Mouse (Mus musculus): ENCODE results near the gene Mxd1. TPM values are rescaled to one million over a fixed set of nuclear protein-coding genes. Genes with fewer than 3 reads are reported as not detected.

Mxd1 gene
- polyA plus RNA-seq, 1 experiment = 413 TPM

DNA sequence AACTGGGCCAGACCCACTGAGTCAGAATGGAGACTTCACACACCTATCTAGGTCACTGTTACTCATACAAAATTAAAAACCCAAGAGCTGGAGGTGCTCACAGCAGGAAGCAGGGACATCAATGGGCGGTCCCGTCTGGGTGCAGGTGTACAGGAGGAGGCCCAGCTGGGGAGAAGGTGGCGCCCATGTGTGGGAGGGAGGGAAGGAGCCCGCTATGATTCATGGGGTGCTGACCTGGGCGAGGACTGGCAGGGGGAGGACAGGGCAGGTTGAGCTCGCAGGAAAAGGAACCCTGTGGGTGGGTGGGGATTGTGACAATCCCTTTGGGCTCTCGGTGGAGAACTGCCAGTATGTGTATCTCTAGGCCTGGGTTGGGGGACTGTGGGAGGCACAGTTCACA is 63.7 kb downstream of the Mxd1 start:
- Histone ChIP-seq H3K4me1 (ENCODE audit: control insufficient read depth, insufficient read depth, insufficient read length, low read length) (peaks cover 56% of the 10 kb centered on the region), H3K27ac (ENCODE audit: insufficient read depth, low read depth, low read length) (peak overlapping the region; percentile 88), H3K36me3 (ENCODE audit: control insufficient read depth, insufficient read depth, low read length) (no peaks in the 10 kb centered on the region), H3K27me3 (ENCODE audit: control insufficient read depth, insufficient read depth, low read length) (no peaks in the 10 kb centered on the region), H3K4me3 (ENCODE audit: low read depth, low read length) (no peak overlapping the region)
- no peak for TF ChIP-seq CTCF (IDR thresholded peaks at IDR 0.05; ENCODE audit: extremely low read depth, insufficient read length, insufficient replicate concordance, low read depth, low read length)
- TF ChIP-seq POLR2A (IDR thresholded peaks at IDR 0.05; ENCODE audit: low read depth, low read length) = peak; percentile 41; the same call in 1 of the 2 replicates
- whole genome bisulfite sequencing = 24% methylated on average over 7 of the region's 7 CpGs

DNA sequence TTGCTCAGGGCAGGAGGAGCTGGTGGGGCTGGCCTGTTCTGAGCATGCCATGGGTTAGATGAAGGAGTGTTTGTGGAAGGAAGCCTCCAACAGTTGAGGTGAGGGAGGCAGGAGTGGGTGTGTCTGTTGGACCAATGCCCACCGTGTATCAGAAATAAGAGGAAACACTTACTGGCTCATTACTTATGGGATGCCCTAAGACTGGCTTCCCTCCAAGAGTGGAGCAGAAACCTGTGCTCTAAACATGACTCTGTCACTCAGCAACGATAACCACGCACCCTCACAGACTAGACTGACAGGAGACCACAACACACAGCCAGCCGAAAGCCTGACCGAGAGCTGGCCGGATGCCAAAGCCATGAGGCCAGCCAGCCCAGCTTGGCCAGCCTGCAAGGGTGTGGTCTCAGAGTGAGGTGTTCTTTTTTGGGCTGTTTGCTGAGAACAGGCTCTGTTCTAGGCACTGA is 69.0 kb downstream of the Mxd1 start:
- H3K4me3 ChIP-seq (ENCODE audit: low read depth, low read length) = no peak overlapping the region
- peak overlapping the region; percentile 97 for H3K27ac ChIP-seq (ENCODE audit: insufficient read depth, low read depth, low read length)
- no peaks in the 10 kb centered on the region for H3K36me3 ChIP-seq (ENCODE audit: control insufficient read depth, insufficient read depth, low read length)
- WGBS = 3% methylated on average over 6 of the region's 6 CpGs
- peaks cover 39% of the 10 kb centered on the region for H3K4me1 ChIP-seq (ENCODE audit: control insufficient read depth, insufficient read depth, insufficient read length, low read length)
- TF ChIP-seq POLR2A (IDR thresholded peaks at IDR 0.05; ENCODE audit: low read depth, low read length) (no peak), CTCF (IDR thresholded peaks at IDR 0.05; ENCODE audit: extremely low read depth, insufficient read length, insufficient replicate concordance, low read depth, low read length) (no peak)
- no peaks in the 10 kb centered on the region for H3K27me3 ChIP-seq (ENCODE audit: control insufficient read depth, insufficient read depth, low read length)

DNA sequence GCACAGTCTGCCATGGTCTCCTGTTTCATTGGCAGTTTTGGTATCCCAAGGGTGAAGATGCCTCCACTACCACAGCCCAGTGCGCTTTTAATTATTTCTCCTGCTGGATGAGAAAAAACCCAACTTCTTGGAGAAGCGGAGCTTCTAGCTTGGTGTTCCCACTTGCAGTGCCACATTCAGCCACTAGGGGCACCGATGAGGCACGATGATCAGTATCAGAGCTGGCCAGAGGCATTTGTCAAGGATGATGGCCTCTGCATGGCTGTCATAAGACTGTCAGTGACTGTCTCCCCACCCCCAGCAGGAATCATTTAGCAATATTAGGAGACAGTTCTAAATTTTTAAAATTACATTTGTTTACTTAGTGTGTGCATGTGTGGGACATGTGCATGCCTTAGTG is 69.8 kb downstream of the Mxd1 start:
- WGBS = 27% methylated on average over 4 of the region's 4 CpGs
- Histone ChIP-seq H3K27me3 (ENCODE audit: control insufficient read depth, insufficient read depth, low read length) (no peaks in the 10 kb centered on the region), H3K27ac (ENCODE audit: insufficient read depth, low read depth, low read length) (peak overlapping the region; percentile 97), H3K4me3 (ENCODE audit: low read depth, low read length) (no peak overlapping the region), H3K4me1 (ENCODE audit: control insufficient read depth, insufficient read depth, insufficient read length, low read length) (peaks cover 41% of the 10 kb centered on the region), H3K36me3 (ENCODE audit: control insufficient read depth, insufficient read depth, low read length) (no peaks in the 10 kb centered on the region)
- TF ChIP-seq POLR2A (IDR thresholded peaks at IDR 0.05; ENCODE audit: low read depth, low read length) = no peak
- TF ChIP-seq CTCF (IDR thresholded peaks at IDR 0.05; ENCODE audit: extremely low read depth, insufficient read length, insufficient replicate concordance, low read depth, low read length) = peak; percentile 90; the same call in 1 of the 2 replicates

DNA sequence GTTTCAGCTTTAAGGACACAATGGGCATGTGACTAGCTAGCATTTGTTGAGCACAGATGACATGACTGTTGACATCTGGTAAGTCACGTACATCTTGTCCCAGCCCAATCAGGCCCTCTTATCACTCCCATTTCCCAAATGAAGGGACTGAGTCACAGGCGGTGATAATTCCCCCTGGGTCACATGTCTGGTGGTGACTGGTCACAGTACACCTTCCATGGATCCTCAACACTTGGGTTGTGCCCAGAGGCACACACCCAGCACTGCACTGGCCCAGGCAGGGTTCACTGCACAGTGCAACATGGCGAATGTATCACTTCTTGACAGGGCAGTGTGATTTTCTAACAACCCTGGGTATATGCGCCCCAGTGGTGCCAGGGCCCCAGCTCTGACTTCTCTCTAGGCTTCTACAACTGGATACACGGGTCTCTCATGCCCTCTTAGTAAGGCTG is 70.2 kb downstream of the Mxd1 start:
- Histone ChIP-seq H3K27ac (ENCODE audit: insufficient read depth, low read depth, low read length) (peak overlapping the region; percentile 97), H3K4me1 (ENCODE audit: control insufficient read depth, insufficient read depth, insufficient read length, low read length) (peaks cover 41% of the 10 kb centered on the region), H3K4me3 (ENCODE audit: low read depth, low read length) (no peak overlapping the region), H3K36me3 (ENCODE audit: control insufficient read depth, insufficient read depth, low read length) (no peaks in the 10 kb centered on the region), H3K27me3 (ENCODE audit: control insufficient read depth, insufficient read depth, low read length) (no peaks in the 10 kb centered on the region)
- 63% methylated on average over 5 of the region's 5 CpGs for WGBS
- TF ChIP-seq CTCF (IDR thresholded peaks at IDR 0.05; ENCODE audit: extremely low read depth, insufficient read length, insufficient replicate concordance, low read depth, low read length) (no peak), POLR2A (IDR thresholded peaks at IDR 0.05; ENCODE audit: low read depth, low read length) (peak; percentile 47; the same call in 1 of the 2 replicates)

Other genes with a start within 250 kb of the Mxd1 start
- gene Gm44790, start 242.5 kb downstream of the Mxd1 start, polyA plus RNA-seq (2012; rRNA removed) = 6.5 and 9.2 TPM in 2 replicates
- 2.4 and 4.1 TPM in 2 replicates for gene C87436, start 230.8 kb downstream of the Mxd1 start, polyA plus RNA-seq (2012; rRNA removed)
- 244 and 314 TPM in 2 replicates for gene Pcbp1, start 142.8 kb downstream of the Mxd1 start, polyA plus RNA-seq (2012; rRNA removed)
- 0.20 and 0.23 TPM in 2 replicates for gene Asprv1, start 41.0 kb downstream of the Mxd1 start, polyA plus RNA-seq (2012; rRNA removed)
- 2.1 and 3.9 TPM in 2 replicates for gene Snrnp27, start 15.4 kb upstream of the Mxd1 start, polyA plus RNA-seq (2012; rRNA removed)
- 11.7 and 20.5 TPM in 2 replicates for gene Gmcl1, start 64.2 kb upstream of the Mxd1 start, polyA plus RNA-seq (2012; rRNA removed)
- 89.9 and 634 TPM in 2 replicates for gene Anxa4, start 124.4 kb upstream of the Mxd1 start, polyA plus RNA-seq (2012; rRNA removed)
- gene Aak1, start 180.4 kb upstream of the Mxd1 start, polyA plus RNA-seq (2012; rRNA removed) = 10.5 and 22.8 TPM in 2 replicates

Measured in small intestine, adult 2 months (tissue).